Mouse (Mus musculus): Measurements from ENCODE around the gene Bysl. TPM values are rescaled to one million over a fixed set of nuclear protein-coding genes. Genes with fewer than 3 reads are reported as not detected.

Bysl gene
- polyA plus RNA-seq, 1 experiment from 2014 or later = 20.1 TPM

DNA sequence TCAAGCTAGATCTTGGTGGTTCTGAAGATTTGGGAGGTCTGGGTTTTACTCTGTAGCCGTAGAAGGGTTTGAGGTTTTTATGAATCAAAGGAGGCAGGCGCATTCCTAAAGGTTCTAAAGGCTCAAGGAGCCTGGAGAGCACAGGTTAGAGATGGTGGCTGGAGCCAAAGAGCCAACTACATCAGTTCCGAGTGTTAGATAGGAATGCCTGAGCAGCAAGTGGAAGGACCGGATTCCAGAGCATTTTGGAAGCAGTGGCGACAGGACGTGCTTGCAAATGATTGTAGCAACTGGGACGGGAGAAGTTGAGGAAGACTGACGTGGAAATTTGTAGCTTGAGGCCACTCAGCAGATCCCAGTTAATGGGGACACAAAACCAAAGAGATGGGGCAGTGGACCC, 37.3 kb downstream of the Bysl start:
- Histone ChIP-seq H3K36me3 (no peaks in the 10 kb centered on the region), H3K4me2 (replicated peaks) (no peak overlapping the region), H3K4me3 (replicated peaks) (no peak overlapping the region), H3K9ac (no peak overlapping the region), H3K27ac (no peak overlapping the region), H3K27me3 (replicated peaks) (no peaks in the 10 kb centered on the region), H3K9me3 (no peaks in the 10 kb centered on the region), H3K4me1 (replicated peaks) (no peaks in the 10 kb centered on the region)
- WGBS = 64% methylated on average over 8 of the region's 8 CpGs
- ATAC-seq = no peak

GRCm38 (mm10) chr17:47572436-47572835, 38.9 kb downstream of the Bysl start:
- Histone ChIP-seq H3K9ac (no peak overlapping the region), H3K4me2 (replicated peaks) (no peak overlapping the region)

DNA sequence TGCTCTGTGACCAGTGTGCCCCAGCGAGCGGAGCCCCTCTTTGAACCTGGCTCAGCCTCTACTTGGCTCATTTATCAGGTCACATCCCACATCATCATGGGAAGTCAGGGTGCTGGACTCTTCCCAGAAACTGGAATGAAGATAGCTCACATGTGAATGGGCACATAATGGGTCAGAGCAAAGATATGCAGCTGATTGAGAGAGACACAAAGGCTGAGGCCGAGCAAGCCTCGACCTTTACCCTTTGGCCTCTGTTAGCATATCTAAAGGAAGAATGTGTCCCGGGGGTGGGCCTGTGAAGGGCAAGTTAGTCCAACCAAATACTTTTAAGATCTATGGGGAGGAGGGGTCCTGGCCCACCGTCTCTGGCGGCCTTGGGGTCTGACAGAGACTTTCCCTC, 39.7 kb downstream of the Bysl start:
- Histone ChIP-seq H3K4me3 (replicated peaks) (no peak overlapping the region), H3K4me2 (replicated peaks) (no peak overlapping the region), H3K9ac (no peak overlapping the region), H3K27ac (no peak overlapping the region), H3K9me3 (no peaks in the 10 kb centered on the region), H3K36me3 (no peaks in the 10 kb centered on the region), H3K4me1 (replicated peaks) (no peaks in the 10 kb centered on the region), H3K27me3 (replicated peaks) (no peaks in the 10 kb centered on the region)
- no peak for ATAC-seq
- 54% methylated on average over 7 of the region's 7 CpGs for WGBS

More at GRCm38 (mm10) chr17:47572436-47572835, 38.9 kb downstream of the Bysl start:
- Histone ChIP-seq H3K4me3 (replicated peaks) (no peak overlapping the region), H3K4me1 (replicated peaks) (no peaks in the 10 kb centered on the region), H3K27me3 (replicated peaks) (no peaks in the 10 kb centered on the region), H3K9me3 (no peaks in the 10 kb centered on the region), H3K27ac (no peak overlapping the region), H3K36me3 (no peaks in the 10 kb centered on the region)
- ATAC-seq = no peak

GRCm38 (mm10) chr17:47568951-47569527, 42.3 kb downstream of the Bysl start:
- WGBS = 83% methylated on average over 10 of the region's 10 CpGs
- no peak overlapping the region for H3K4me2 ChIP-seq (replicated peaks)
- no peaks in the 10 kb centered on the region for H3K27me3 ChIP-seq (replicated peaks)

DNA sequence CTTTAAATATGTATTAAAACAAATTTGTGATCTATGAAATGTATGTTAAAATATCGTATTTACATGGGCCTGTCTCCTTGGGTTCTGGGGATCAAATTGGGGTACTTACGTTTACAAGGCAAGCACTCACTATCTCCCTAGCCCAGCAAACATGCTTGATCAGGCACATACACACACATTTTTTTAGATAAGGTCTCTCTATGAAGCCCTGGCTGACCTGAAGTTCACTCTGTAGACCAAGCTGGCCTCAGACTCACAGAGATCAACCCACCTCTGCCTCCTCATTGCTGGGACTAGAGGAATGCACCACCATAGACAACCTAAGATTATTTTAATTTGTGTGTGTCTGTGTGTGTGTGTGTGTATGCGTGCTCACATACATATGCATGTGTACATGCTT, 42.9 kb downstream of the Bysl start:
- H3K27me3 ChIP-seq (replicated peaks) = no peaks in the 10 kb centered on the region
- H3K4me2 ChIP-seq (replicated peaks) = no peak overlapping the region
- no peaks in the 10 kb centered on the region for H3K9me3 ChIP-seq
- WGBS = 90% methylated on average over 3 of the region's 3 CpGs
- H3K4me1 ChIP-seq (replicated peaks) = no peaks in the 10 kb centered on the region
- H3K4me3 ChIP-seq (replicated peaks) = no peak overlapping the region
- no peak; the same call in 1 of the 2 replicates for ATAC-seq
- H3K36me3 ChIP-seq = no peaks in the 10 kb centered on the region
- H3K27ac ChIP-seq = no peak overlapping the region
- H3K9ac ChIP-seq = no peak overlapping the region

More at GRCm38 (mm10) chr17:47568951-47569527, 42.3 kb downstream of the Bysl start:
- Histone ChIP-seq H3K4me3 (replicated peaks) (no peak overlapping the region), H3K4me1 (replicated peaks) (no peaks in the 10 kb centered on the region), H3K9ac (no peak overlapping the region), H3K9me3 (no peaks in the 10 kb centered on the region), H3K36me3 (no peaks in the 10 kb centered on the region), H3K27ac (no peak overlapping the region)
- ATAC-seq = no peak

- ATAC-seq = no peak
- Histone ChIP-seq H3K36me3 (no peaks in the 10 kb centered on the region), H3K27me3 (replicated peaks) (no peaks in the 10 kb centered on the region), H3K4me3 (replicated peaks) (no peak overlapping the region), H3K4me2 (replicated peaks) (no peak overlapping the region), H3K27ac (peak overlapping the region; percentile 8; the same call in 1 of the 2 replicates), H3K4me1 (replicated peaks) (no peaks in the 10 kb centered on the region), H3K9me3 (no peaks in the 10 kb centered on the region), H3K9ac (no peak overlapping the region)
- 55% methylated on average over 3 of the region's 3 CpGs for WGBS
Observed at GRCm38 (mm10) chr17:47567271-47567670, 44.0 kb downstream of the Bysl start.

DNA sequence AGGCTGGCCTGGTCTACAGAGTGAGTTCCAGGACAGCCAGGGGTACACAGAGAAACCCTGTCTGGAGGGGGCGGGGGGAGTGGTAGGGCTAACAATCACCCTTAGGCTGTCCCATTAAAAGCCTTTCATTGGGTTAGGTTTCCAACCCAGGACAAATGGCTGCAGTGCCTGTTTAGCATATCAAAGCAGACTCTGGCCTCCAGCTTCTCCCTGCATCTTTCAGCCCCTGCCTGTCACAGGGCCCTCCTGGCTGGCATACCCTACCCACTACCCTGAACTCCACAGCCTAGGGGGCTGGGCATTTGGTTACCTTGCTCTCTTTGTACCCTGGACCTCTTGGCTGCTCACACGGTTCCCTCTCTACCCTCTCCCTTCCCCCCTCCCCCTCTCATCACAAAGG, 45.2 kb downstream of the Bysl start:
- no peak overlapping the region for H3K4me3 ChIP-seq (replicated peaks)
- no peaks in the 10 kb centered on the region for H3K36me3 ChIP-seq
- H3K9ac ChIP-seq = no peak overlapping the region
- no peak overlapping the region for H3K27ac ChIP-seq
- ATAC-seq = no peak
- H3K9me3 ChIP-seq = no peaks in the 10 kb centered on the region
- no peaks in the 10 kb centered on the region for H3K4me1 ChIP-seq (replicated peaks)
- H3K4me2 ChIP-seq (replicated peaks) = no peak overlapping the region
- H3K27me3 ChIP-seq (replicated peaks) = no peaks in the 10 kb centered on the region
- WGBS = 44% methylated on average over 2 of the region's 2 CpGs

DNA sequence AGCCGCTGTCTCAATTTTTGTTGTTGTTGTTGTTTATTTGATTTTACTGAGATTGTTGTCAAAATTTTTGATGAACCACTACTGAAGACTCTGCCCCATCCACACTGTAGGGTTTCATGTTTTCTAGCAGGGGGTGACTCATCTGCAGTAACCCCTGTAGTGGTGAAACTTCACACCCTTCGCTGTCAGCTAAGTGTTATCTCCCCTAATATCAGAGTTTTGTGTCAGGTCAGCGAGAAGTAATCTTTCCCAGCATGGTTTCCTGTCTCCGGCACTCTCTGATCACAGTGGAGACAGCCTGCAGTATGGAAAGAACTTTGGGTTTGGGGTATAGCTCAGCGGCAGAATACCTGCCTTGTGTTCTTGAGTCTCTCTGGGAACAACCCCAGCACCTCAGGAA, 46.7 kb downstream of the Bysl start:
- no peak overlapping the region for H3K4me2 ChIP-seq (replicated peaks)
- H3K4me3 ChIP-seq (replicated peaks) = no peak overlapping the region
- H3K9me3 ChIP-seq = no peaks in the 10 kb centered on the region
- no peak for ATAC-seq
- H3K4me1 ChIP-seq (replicated peaks) = no peaks in the 10 kb centered on the region
- H3K27me3 ChIP-seq (replicated peaks) = no peaks in the 10 kb centered on the region
- H3K36me3 ChIP-seq = no peaks in the 10 kb centered on the region
- 80% methylated on average over 5 of the region's 5 CpGs for WGBS
- H3K9ac ChIP-seq = no peak overlapping the region
- H3K27ac ChIP-seq = no peak overlapping the region

GRCm38 (mm10) chr17:47562875-47563274, 48.4 kb downstream of the Bysl start:
- Histone ChIP-seq H3K27ac (no peak overlapping the region), H3K4me2 (replicated peaks) (no peak overlapping the region), H3K4me1 (replicated peaks) (no peaks in the 10 kb centered on the region), H3K9ac (no peak overlapping the region), H3K4me3 (replicated peaks) (no peak overlapping the region), H3K36me3 (no peaks in the 10 kb centered on the region), H3K9me3 (no peaks in the 10 kb centered on the region), H3K27me3 (replicated peaks) (no peaks in the 10 kb centered on the region)
- WGBS = 86% methylated on average over 6 of the region's 6 CpGs
- ATAC-seq = no peak

DNA sequence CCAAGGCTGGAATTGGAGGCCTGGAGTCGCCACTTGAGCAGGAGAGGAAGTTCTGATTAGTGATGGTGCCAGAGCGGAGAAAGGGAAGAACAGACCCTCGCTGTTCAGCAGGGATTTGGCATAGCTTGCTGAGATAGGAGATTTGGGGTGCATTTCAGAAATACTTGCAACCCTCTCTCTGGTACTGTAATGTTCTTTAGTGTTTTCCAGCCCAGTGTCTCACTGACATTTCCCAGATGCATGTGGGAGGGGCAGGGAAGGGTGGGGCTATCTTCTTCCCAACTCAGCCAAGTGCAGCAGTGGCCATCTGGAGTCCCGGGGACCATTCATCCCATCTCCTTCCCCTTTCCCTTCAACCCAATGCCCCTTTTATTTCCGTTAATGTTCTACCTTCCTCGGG, 51.6 kb downstream of the Bysl start:
- peak overlapping the region; percentile 59 for H3K27ac ChIP-seq
- ATAC-seq = peak; percentile 77
- H3K27me3 ChIP-seq (replicated peaks) = no peaks in the 10 kb centered on the region
- no peaks in the 10 kb centered on the region for H3K4me1 ChIP-seq (replicated peaks)
- H3K4me3 ChIP-seq (replicated peaks) = no peak overlapping the region
- H3K36me3 ChIP-seq = no peaks in the 10 kb centered on the region
- H3K9ac ChIP-seq = no peak overlapping the region
- H3K4me2 ChIP-seq (replicated peaks) = no peak overlapping the region
- WGBS = 32% methylated on average over 6 of the region's 6 CpGs
- no peaks in the 10 kb centered on the region for H3K9me3 ChIP-seq

GRCm38 (mm10) chr17:47557179-47557578, 54.1 kb downstream of the Bysl start:
- H3K36me3 ChIP-seq = no peaks in the 10 kb centered on the region
- no peaks in the 10 kb centered on the region for H3K9me3 ChIP-seq
- H3K4me2 ChIP-seq (replicated peaks) = no peak overlapping the region
- H3K27me3 ChIP-seq (replicated peaks) = no peaks in the 10 kb centered on the region
- ATAC-seq = no peak
- H3K9ac ChIP-seq = no peak overlapping the region
- H3K4me1 ChIP-seq (replicated peaks) = no peaks in the 10 kb centered on the region
- no peak overlapping the region for H3K4me3 ChIP-seq (replicated peaks)
- 67% methylated on average over 3 of the region's 3 CpGs for WGBS
- no peak overlapping the region for H3K27ac ChIP-seq

- no peaks in the 10 kb centered on the region for H3K36me3 ChIP-seq
- no peaks in the 10 kb centered on the region for H3K9me3 ChIP-seq
- H3K4me2 ChIP-seq (replicated peaks) = no peak overlapping the region
- H3K4me1 ChIP-seq (replicated peaks) = peaks cover 3% of the 10 kb centered on the region; the same call in 1 of the 2 replicates
- ATAC-seq = no peak
- H3K9ac ChIP-seq = no peak overlapping the region
- WGBS = 67% methylated on average over 10 of the region's 10 CpGs
- H3K4me3 ChIP-seq (replicated peaks) = no peak overlapping the region
- H3K27ac ChIP-seq = no peak overlapping the region
- no peaks in the 10 kb centered on the region for H3K27me3 ChIP-seq (replicated peaks)
Observed at GRCm38 (mm10) chr17:47554621-47555020, 56.7 kb downstream of the Bysl start.

DNA sequence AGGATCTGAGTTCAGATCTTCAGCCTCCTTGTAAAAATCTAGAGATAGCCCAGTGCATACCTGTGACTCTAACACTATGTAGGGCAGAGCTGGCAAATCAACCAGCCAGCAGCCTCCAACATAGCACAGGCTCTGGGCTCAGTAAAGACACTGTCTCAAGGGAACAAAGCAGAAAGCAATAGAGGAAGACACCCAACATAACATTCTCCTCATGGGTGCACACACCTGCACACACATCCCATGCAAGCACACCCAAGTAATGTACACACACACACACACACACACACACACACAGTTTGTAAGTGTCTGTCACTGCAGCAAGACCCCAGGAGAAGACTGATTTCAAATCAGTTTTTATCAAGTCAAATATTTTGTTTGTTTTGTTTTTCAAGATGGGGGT, 58.3 kb downstream of the Bysl start:
- H3K27ac ChIP-seq = no peak overlapping the region
- H3K9ac ChIP-seq = no peak overlapping the region
- H3K27me3 ChIP-seq (replicated peaks) = no peaks in the 10 kb centered on the region
- no peaks in the 10 kb centered on the region for H3K36me3 ChIP-seq
- H3K4me3 ChIP-seq (replicated peaks) = no peak overlapping the region
- no peak overlapping the region for H3K4me2 ChIP-seq (replicated peaks)
- H3K9me3 ChIP-seq = no peaks in the 10 kb centered on the region
- ATAC-seq = no peak
- H3K4me1 ChIP-seq (replicated peaks) = peaks cover 3% of the 10 kb centered on the region; the same call in 1 of the 2 replicates

Data from intestine, embryonic 15.5 days (tissue).